Mouse (Mus musculus) embryonic facial prominence, embryonic 12.5 days (tissue): ENCODE measurements around the gene Shc3. TPM values are rescaled to one million over a fixed set of nuclear protein-coding genes. Genes with fewer than 3 reads are reported as not detected.

Experiments
- ATAC-seq: fragments of 200-750 bp; cut with Nextera tagmentation; 2 replicates; pipeline ENCODE4 v1.8.0; 2017; ENCODE audit not compliant: insufficient number of reproducible peaks, insufficient read depth, low FRiP score, low TSS enrichment
- H3K27ac ChIP-seq: fragments of 300-500 bp; sonication (generic); 2 replicates; pipeline ENCODE4 v1.5.1; 2016; ENCODE audit warnings: mild to moderate bottlenecking
- H3K27me3 ChIP-seq: fragments of 300-500 bp; sonication (generic); 2 replicates; pipeline ENCODE4 v1.6.1; 2016; ENCODE audit warnings: mild to moderate bottlenecking, moderate library complexity
- H3K36me3 ChIP-seq: fragments of 300-500 bp; sonication (generic); 2 replicates; pipeline ENCODE4 v1.6.1; 2016; ENCODE audit warnings: mild to moderate bottlenecking
- H3K4me1 ChIP-seq: fragments of 300-500 bp; sonication (generic); 2 replicates; pipeline ENCODE4 v1.6.1; 2016
- H3K4me2 ChIP-seq: fragments of 300-500 bp; sonication (generic); replicated peaks from 2 replicates; pipeline ENCODE4 v1.6.1; 2016; ENCODE audit warnings: mild to moderate bottlenecking, moderate library complexity
- H3K4me3 ChIP-seq: fragments of 300-500 bp; sonication (generic); 2 replicates; pipeline ENCODE4 v1.5.1; 2016; ENCODE audit warnings: mild to moderate bottlenecking
- H3K9ac ChIP-seq: fragments of 300-500 bp; sonication (generic); 2 replicates; pipeline ENCODE4 v1.6.1; 2016; ENCODE audit warnings: mild to moderate bottlenecking, moderate library complexity
- H3K9me3 ChIP-seq: fragments of 300-500 bp; sonication (generic); 2 replicates; pipeline ENCODE4 v1.6.1; 2016; ENCODE audit warnings: mild to moderate bottlenecking, moderate library complexity
- WGBS: fragments of 180-500 bp; shearing (Covaris S2); methylation state at CpG from one replicate; pipeline ENCODE4 v1.1.7; 2016; 5-methylcytosine and 5-hydroxymethylcytosine counted together
- polyA plus RNA-seq: library from polyadenylated mRNA; unstranded; fragments of >200 nt; fragmentation: Nextera tagmentation; extraction: Ambion mirVana; gene quantifications from 2 replicates; pipeline ENCODE4 v1.2.1, GENCODE M21; 2016

Gene Shc3
- polyA plus RNA-seq, 1 experiment from 2014 or later, result 1.7 TPM

DNA sequence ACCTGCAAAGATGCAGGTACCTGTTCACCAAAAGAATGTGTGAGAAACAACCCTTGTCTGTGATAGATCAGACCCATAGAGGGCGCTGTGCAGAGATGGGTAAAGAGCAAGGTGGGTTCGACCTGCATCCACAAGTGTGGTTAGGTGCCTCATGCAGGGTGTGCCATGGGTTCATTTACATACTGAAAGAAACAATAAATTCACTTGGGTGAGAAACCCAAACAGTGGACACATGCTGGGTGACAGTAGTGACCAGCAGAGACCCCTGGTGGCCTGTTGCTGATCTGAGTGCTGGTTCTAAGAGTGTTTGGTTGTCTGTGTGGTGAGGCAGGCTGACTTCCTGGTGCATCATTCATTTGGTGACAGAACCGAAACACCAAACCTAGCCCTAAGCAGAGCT lies 155.8 kb downstream of the Shc3 start:
- ATAC-seq, result no peak
- Histone ChIP-seq H3K9ac (no peak overlapping the region), H3K36me3 (peaks cover 31% of the 10 kb centered on the region), H3K4me3 (no peak overlapping the region), H3K4me2 (peak overlapping the region; percentile 65), H3K27me3 (no peaks in the 10 kb centered on the region), H3K9me3 (0 out of 2 replicates have a peak, but pooled peaks cover 4% of the 10 kb centered on the region), H3K4me1 (peaks cover 54% of the 10 kb centered on the region), H3K27ac (no peak overlapping the region)
- 70% methylated on average over 3 of the region's 3 CpGs for WGBS

DNA sequence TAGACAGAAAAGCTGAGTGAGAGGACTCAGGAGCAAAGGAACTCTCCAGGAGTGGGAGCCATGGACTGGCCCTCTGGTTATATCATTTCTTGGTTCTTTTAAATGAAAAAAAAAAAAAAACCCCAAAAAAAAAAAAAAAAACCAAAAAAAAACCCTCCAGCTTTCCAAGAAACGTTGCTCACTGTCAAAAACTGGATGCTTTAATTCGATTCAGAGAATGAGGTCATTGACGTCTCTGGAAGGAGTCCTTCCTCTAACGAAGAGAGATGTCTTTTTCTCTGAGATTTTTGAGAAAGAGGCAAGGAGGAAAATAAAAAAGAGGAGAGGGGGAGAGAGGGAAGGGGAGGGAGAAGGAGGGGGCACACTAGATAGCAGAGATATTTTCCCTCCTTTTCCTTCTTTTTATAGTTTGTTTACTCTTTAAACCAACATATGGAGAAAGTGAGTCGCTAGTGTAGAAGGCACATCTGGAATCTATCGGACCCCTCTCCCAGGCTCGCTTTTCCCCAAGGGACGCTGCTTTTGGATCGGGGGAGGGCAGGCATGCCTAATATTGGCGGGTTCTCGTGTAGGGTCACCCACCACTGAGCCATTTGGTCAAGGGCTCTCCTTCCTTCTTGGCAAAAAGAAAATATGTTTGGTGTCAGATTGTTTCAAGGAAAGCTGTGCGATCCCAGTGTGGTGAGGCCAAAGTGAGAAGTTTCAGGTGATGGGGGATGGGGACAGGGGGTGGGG lies 157.4 kb downstream of the Shc3 start:
- Histone ChIP-seq H3K27ac (peak overlapping the region; percentile 83), H3K4me3 (peak overlapping the region; percentile 65)

DNA sequence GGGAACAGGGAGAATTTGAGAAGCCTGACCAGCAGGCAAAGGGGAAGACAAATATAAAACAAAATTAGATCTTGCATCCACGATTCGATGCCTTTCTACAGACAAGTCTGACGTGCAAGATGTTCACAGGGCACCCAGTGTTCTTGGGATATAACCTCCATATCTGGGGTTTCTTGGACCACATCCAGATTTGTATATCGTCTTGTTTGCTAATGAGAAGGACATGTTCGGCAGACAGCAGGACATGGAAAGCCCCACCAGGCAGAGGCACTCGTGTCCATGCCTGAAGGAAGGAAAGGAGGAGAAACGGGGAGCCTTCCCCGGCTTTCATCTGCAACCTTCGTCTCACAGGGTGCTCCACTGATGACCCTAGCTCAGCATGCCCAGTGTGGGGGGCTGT lies 158.0 kb downstream of the Shc3 start:
- 26% methylated on average over 9 of the region's 9 CpGs for WGBS
- Histone ChIP-seq H3K4me3 (peak overlapping the region; percentile 65), H3K4me1 (peaks cover 46% of the 10 kb centered on the region), H3K9me3 (0 out of 2 replicates have a peak, but pooled peaks cover 4% of the 10 kb centered on the region), H3K9ac (peak overlapping the region; percentile 79), H3K4me2 (peak overlapping the region; percentile 65), H3K27ac (peak overlapping the region; percentile 83), H3K27me3 (no peaks in the 10 kb centered on the region), H3K36me3 (peaks cover 26% of the 10 kb centered on the region)
- ATAC-seq, result no peak

More for the DNA sequence above, 157.4 kb downstream of the Shc3 start:
- ATAC-seq, result no peak
- Histone ChIP-seq H3K4me1 (peaks cover 52% of the 10 kb centered on the region), H3K9ac (peak overlapping the region; percentile 79), H3K27me3 (no peaks in the 10 kb centered on the region), H3K9me3 (0 out of 2 replicates have a peak, but pooled peaks cover 4% of the 10 kb centered on the region), H3K4me2 (peak overlapping the region; percentile 65), H3K36me3 (peaks cover 28% of the 10 kb centered on the region)
- 14% methylated on average over 12 of the region's 12 CpGs for WGBS

GRCm38 (mm10) chr13:51409936-51410481 lies 159.2 kb downstream of the Shc3 start:
- no peak for ATAC-seq
- H3K27ac ChIP-seq, result peak overlapping the region; percentile 83
- peaks cover 44% of the 10 kb centered on the region for H3K4me1 ChIP-seq
- peak overlapping the region; percentile 79 for H3K9ac ChIP-seq
- H3K9me3 ChIP-seq, result 0 out of 2 replicates have a peak, but pooled peaks cover 1% of the 10 kb centered on the region
- H3K36me3 ChIP-seq, result peaks cover 14% of the 10 kb centered on the region
- H3K27me3 ChIP-seq, result no peaks in the 10 kb centered on the region
- peak overlapping the region; percentile 65 for H3K4me3 ChIP-seq
- H3K4me2 ChIP-seq, result peak overlapping the region; percentile 65
- 41% methylated on average over 6 of the region's 6 CpGs for WGBS

DNA sequence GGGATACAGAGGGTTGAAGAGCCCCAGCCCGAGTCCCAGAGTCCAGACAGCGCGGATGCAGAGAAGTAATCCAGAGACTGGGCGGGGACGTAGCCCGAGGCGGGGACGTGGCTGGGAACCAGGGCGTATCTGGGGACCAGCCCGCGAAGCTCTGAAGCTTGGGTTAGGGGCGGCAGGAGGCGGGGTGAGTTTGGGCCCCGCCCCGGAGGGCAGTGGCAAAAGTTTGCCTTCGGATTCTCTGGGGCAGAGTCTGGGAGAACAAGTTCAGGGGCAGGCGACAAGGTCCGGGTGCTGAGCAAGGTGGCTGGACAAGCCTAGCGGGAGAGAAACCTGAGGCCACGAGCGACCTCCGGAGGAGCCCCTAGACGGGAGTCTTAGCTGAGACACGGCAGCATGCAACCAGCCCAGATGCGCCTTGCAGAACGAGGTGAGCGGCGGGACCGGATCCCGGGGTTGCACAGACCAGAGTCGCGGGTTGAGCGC lies 160.7 kb downstream of the Shc3 start, which contains the start of gene S1pr3:
TSS of gene S1pr3 (plus strand) at position 121 of the 483 bp plus-strand sequence.
- Histone ChIP-seq H3K9me3 (no peaks in the 10 kb centered on the region), H3K9ac (peak within 1 kb of the TSS; percentile 79), H3K4me2 (peak within 1 kb of the TSS; percentile 65), H3K4me1 (peaks cover 44% of the 10 kb centered on the region), H3K27ac (peak within 1 kb of the TSS; percentile 83), H3K27me3 (no peaks in the 10 kb centered on the region), H3K36me3 (no peaks in the 10 kb centered on the region), H3K4me3 (peak within 1 kb of the TSS; percentile 65)
- peak; percentile 73 for ATAC-seq
- 0% methylated on average over 33 of the region's 33 CpGs for WGBS

DNA sequence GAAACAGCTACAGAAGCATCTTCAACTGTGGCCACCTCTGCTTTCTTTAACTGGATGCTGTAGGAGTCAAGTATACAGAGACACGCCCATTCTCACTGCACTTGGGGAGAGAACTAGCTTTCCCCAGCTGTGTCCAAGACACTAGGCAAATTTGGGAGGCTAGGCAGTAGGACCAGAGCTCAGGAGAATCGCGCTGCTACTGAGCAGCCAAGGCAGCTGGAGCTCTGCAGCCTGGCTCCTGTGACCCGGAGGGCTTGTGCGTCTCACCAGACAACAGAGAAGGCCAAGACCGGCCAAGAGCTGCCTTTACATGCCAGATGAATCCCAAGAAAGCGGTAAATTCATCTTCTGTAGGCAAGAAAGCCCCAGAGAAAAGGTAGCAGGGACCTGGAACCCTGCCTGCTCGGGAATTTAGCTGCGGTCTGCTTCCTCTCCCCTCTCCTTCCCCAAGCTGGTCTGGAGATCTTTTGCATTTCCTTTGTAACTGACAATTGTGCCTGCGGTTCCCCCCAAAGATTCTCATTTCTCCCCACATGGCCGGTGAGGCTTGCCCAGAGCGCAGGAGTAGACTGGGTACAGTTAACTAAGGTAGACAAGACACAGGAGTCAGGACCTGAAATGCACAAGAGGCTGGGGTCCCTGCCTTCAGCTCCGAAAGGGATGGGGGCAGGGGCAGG lies 161.5 kb downstream of the Shc3 start:
- 20% methylated on average over 13 of the region's 13 CpGs for WGBS
- Histone ChIP-seq H3K36me3 (no peaks in the 10 kb centered on the region), H3K9me3 (no peaks in the 10 kb centered on the region), H3K27ac (peak overlapping the region; percentile 83), H3K27me3 (no peaks in the 10 kb centered on the region), H3K4me2 (peak overlapping the region; percentile 65), H3K4me1 (peaks cover 35% of the 10 kb centered on the region), H3K9ac (peak overlapping the region; percentile 79; the same call in 1 of the 2 replicates), H3K4me3 (peak overlapping the region; percentile 65)
- no peak for ATAC-seq

DNA sequence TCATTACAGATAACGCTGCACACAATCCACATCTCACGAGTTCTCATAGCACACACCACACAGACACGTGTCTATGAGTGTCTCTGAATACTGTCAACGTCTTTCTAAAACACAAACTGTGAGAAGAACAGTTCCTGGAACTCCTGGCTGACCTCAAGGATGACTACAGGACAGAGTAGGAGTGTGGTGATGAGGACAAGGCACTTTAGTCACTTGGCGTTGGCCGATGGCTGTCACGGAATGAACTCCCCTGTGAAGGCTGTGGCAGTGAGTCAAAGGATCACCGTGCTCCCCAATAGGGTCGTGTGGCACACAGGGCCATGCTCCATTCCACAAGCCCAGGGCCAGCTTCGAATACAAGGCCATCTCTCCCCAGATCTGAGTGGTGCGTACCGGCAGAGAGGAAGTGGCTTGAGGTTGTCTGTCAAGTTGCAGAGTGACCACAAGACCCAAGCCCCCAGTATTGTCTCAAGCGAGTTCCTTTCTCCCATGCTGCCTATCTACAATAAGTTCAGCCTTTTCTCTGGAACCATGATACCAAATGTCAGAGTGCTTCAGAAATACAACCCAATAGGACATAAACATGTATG lies 163.4 kb downstream of the Shc3 start:
- H3K4me1 ChIP-seq, result peaks cover 21% of the 10 kb centered on the region
- no peak overlapping the region for H3K9ac ChIP-seq
- no peak for ATAC-seq
- no peak overlapping the region for H3K4me3 ChIP-seq
- 91% methylated on average over 13 of the region's 13 CpGs for WGBS
- H3K27me3 ChIP-seq, result no peaks in the 10 kb centered on the region
- no peaks in the 10 kb centered on the region for H3K36me3 ChIP-seq
- H3K9me3 ChIP-seq, result no peaks in the 10 kb centered on the region
- no peak overlapping the region for H3K4me2 ChIP-seq
- no peak overlapping the region for H3K27ac ChIP-seq

GRCm38 (mm10) chr13:51404566-51404965 lies 164.7 kb downstream of the Shc3 start:
- H3K4me1 ChIP-seq, result peaks cover 24% of the 10 kb centered on the region
- ATAC-seq, result no peak
- H3K4me2 ChIP-seq, result no peak overlapping the region
- no peaks in the 10 kb centered on the region for H3K36me3 ChIP-seq
- no peaks in the 10 kb centered on the region for H3K9me3 ChIP-seq
- H3K27me3 ChIP-seq, result no peaks in the 10 kb centered on the region
- H3K4me3 ChIP-seq, result no peak overlapping the region
- no peak overlapping the region for H3K27ac ChIP-seq
- WGBS, result 91% methylated on average over 4 of the region's 4 CpGs
- no peak overlapping the region for H3K9ac ChIP-seq

GRCm38 (mm10) chr13:51400736-51401501 lies 168.3 kb downstream of the Shc3 start:
- Histone ChIP-seq H3K9me3 (no peaks in the 10 kb centered on the region), H3K36me3 (no peaks in the 10 kb centered on the region), H3K4me3 (peak overlapping the region; percentile 29), H3K4me1 (peaks cover 10% of the 10 kb centered on the region; the same call in 1 of the 2 replicates), H3K9ac (peak overlapping the region; percentile 45), H3K27ac (0 out of 2 replicates have a peak overlapping the region, but pooled peaks have one; percentile 30), H3K4me2 (peak overlapping the region; percentile 69), H3K27me3 (no peaks in the 10 kb centered on the region)
- peak; percentile 53; the same call in 1 of the 2 replicates for ATAC-seq
- 11% methylated on average over 20 of the region's 20 CpGs for WGBS

GRCm38 (mm10) chr13:51400186-51400719 lies 169.0 kb downstream of the Shc3 start:
- 0 out of 2 replicates have a peak, but pooled peaks cover 4% of the 10 kb centered on the region for H3K9me3 ChIP-seq
- peaks cover 10% of the 10 kb centered on the region; the same call in 1 of the 2 replicates for H3K4me1 ChIP-seq
- H3K4me2 ChIP-seq, result peak overlapping the region; percentile 69
- peak overlapping the region; percentile 45; the same call in 1 of the 2 replicates for H3K9ac ChIP-seq
- H3K27me3 ChIP-seq, result no peaks in the 10 kb centered on the region
- H3K36me3 ChIP-seq, result no peaks in the 10 kb centered on the region
- WGBS, result 26% methylated on average over 14 of the region's 14 CpGs
- peak overlapping the region; percentile 29 for H3K4me3 ChIP-seq
- ATAC-seq, result 0 out of 2 replicates have a peak, but pooled peaks have one; percentile 2
- 0 out of 2 replicates have a peak overlapping the region, but pooled peaks have one; percentile 30 for H3K27ac ChIP-seq
